Comparison of ENCODE assay signal across 12 mouse cellular contexts in the genomic region with DNA sequence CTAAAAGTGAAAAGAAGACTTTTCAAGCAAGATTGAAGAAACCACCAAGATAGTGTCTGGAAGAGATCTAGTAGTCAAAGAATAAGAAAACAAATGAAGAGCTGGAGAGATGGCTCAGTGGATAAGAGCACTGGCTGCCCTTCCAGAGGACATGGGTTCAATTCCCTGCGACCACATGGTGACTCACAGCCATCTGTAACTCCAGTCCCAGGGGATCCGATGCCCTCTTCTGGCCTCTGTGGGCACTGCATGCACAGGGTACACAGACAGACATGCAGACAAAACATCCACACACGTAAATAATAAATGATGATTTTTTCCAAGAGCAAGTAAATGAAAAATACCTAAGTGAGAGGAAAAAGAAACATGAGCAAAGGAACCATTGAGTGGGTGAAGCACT. TPM values are rescaled to one million over a fixed set of nuclear protein-coding genes. Genes with fewer than 3 reads are reported as not detected.
DNase-seq lines count a peak whose midpoint lies in the region; ATAC-seq and TF ChIP-seq lines count a peak whose summit lies in the region.
"Had no signal": no experiment of that assay in that cellular context is flagged by ENCODE, and none has a peak within 500 bp of the region (broad histone marks: within the 10 kb centered on the region; RNA-seq: fewer than 3 reads in every experiment).

No protein-coding gene starts in this region.

- TF ChIP-seq POLR2A in brain, embryonic 14.5 days (IDR thresholded peaks at IDR 0.05; ENCODE audit: borderline replicate concordance, extremely low read depth, insufficient read depth, insufficient read length, poor library complexity, severe bottlenecking), result no peak

- no peak for ATAC-seq in heart, postnatal 0 days (ENCODE audit: insufficient read depth, low read depth)
- ATAC-seq in heart, embryonic 12.5 days (ENCODE audit: insufficient number of reproducible peaks, low FRiP score), result no peak
- ATAC-seq in liver, postnatal 0 days, result no peak
- ATAC-seq in liver, embryonic 11.5 days (replicated peaks; ENCODE audit: low FRiP score), result no peak
- ATAC-seq: inflammation-experienced regulatory T-cells, adult 6 months had no signal

- H3K4me3 ChIP-seq in heart, postnatal 0 days (ENCODE audit: low read depth, low read length), result no peak overlapping the region
- H3K4me3 ChIP-seq in heart, embryonic 12.5 days, result no peak overlapping the region
- H3K4me3 ChIP-seq in liver, postnatal 0 days (ENCODE audit: low read depth, low read length), result no peak overlapping the region
- H3K4me3 ChIP-seq in liver, embryonic 11.5 days (ENCODE audit: low read depth, low read length), result no peak overlapping the region
- H3K4me3 ChIP-seq: forebrain, embryonic 12.5 days had no signal

- no peaks in the 10 kb centered on the region for H3K4me1 ChIP-seq in heart, postnatal 0 days (ENCODE audit: control insufficient read depth, insufficient read depth)
- no peaks in the 10 kb centered on the region for H3K4me1 ChIP-seq in heart, embryonic 12.5 days (replicated peaks)
- H3K4me1 ChIP-seq in liver, postnatal 0 days (ENCODE audit: insufficient read depth), result no peaks in the 10 kb centered on the region
- no peaks in the 10 kb centered on the region for H3K4me1 ChIP-seq in liver, embryonic 11.5 days (replicated peaks; ENCODE audit: control insufficient read depth, insufficient read depth, low read length)
- H3K4me1 ChIP-seq: forebrain, embryonic 12.5 days had no signal

- no peaks in the 10 kb centered on the region for H3K9me3 ChIP-seq in heart, postnatal 0 days (replicated peaks; ENCODE audit: control insufficient read depth, low read length)
- no peaks in the 10 kb centered on the region for H3K9me3 ChIP-seq in heart, embryonic 12.5 days (replicated peaks)
- H3K9me3 ChIP-seq in liver, postnatal 0 days (ENCODE audit: low read length), result no peaks in the 10 kb centered on the region
- no peaks in the 10 kb centered on the region for H3K9me3 ChIP-seq in liver, embryonic 11.5 days (ENCODE audit: control insufficient read depth, low read length)
- H3K9me3 ChIP-seq: forebrain, embryonic 12.5 days had no signal

- no peaks in the 10 kb centered on the region for H3K27me3 ChIP-seq in heart, postnatal 0 days (ENCODE audit: control insufficient read depth, insufficient read depth, low read length)
- no peaks in the 10 kb centered on the region for H3K27me3 ChIP-seq in heart, embryonic 12.5 days (replicated peaks)
- H3K27me3 ChIP-seq in liver, postnatal 0 days (ENCODE audit: insufficient read depth, low read length), result no peaks in the 10 kb centered on the region
- no peaks in the 10 kb centered on the region for H3K27me3 ChIP-seq in liver, embryonic 11.5 days (replicated peaks; ENCODE audit: control insufficient read depth, insufficient read depth, low read length)
- H3K27me3 ChIP-seq: forebrain, embryonic 12.5 days had no signal

- peak; percentile 15; the same call in 1 of the 2 replicates for TF ChIP-seq CTCF in heart, postnatal 0 days (IDR thresholded peaks at IDR 0.05; ENCODE audit: low read depth)
- TF ChIP-seq CTCF in liver, postnatal 0 days (IDR thresholded peaks at IDR 0.05; ENCODE audit: low read depth), result peak; percentile 18; the same call in 1 of the 2 replicates
- TF ChIP-seq CTCF in brain, embryonic 14.5 days (IDR thresholded peaks at IDR 0.05; ENCODE audit: borderline replicate concordance, extremely low read depth, insufficient read depth, insufficient read length), result peak; percentile 29; the same call in 1 of the 2 replicates

- no peaks in the 10 kb centered on the region for H3K36me3 ChIP-seq in heart, postnatal 0 days (replicated peaks; ENCODE audit: control insufficient read depth, insufficient read depth, low read length)
- no peaks in the 10 kb centered on the region for H3K36me3 ChIP-seq in heart, embryonic 12.5 days
- no peaks in the 10 kb centered on the region for H3K36me3 ChIP-seq in liver, postnatal 0 days (replicated peaks; ENCODE audit: insufficient read depth, low read length)
- no peaks in the 10 kb centered on the region for H3K36me3 ChIP-seq in liver, embryonic 11.5 days (ENCODE audit: control insufficient read depth, insufficient read depth, low read length)
- H3K36me3 ChIP-seq: forebrain, embryonic 12.5 days had no signal

- no peak for DNase-seq in heart, postnatal 0 days (ENCODE audit: low spot score)
- DNase-seq in liver, postnatal 0 days, result no peak
- DNase-seq in liver, embryonic 11.5 days (ENCODE audit: low spot score), result no peak
- peak; percentile 54 for DNase-seq in ES-CJ7 (ENCODE audit: low read depth, low spot score)
- DNase-seq in brain, embryonic 14.5 days (ENCODE audit: low read depth), result no peak
- no peak for DNase-seq in right cerebral cortex, postnatal 14 days
- DNase-seq: cerebellum, adult 9-11 months; gastrocnemius, postnatal 25 days had no signal

- no peak overlapping the region for H3K9ac ChIP-seq in heart, postnatal 0 days (replicated peaks; ENCODE audit: low read depth, low read length)
- H3K9ac ChIP-seq in heart, embryonic 12.5 days, result no peak overlapping the region
- no peak overlapping the region for H3K9ac ChIP-seq in liver, postnatal 0 days (replicated peaks)
- no peak overlapping the region for H3K9ac ChIP-seq in liver, embryonic 11.5 days (ENCODE audit: low read depth, low read length)
- H3K9ac ChIP-seq: forebrain, embryonic 12.5 days had no signal

- no peak for TF ChIP-seq EP300 in heart, postnatal 0 days (IDR thresholded peaks at IDR 0.05; ENCODE audit: low read depth)
- TF ChIP-seq EP300 in liver, postnatal 0 days (IDR thresholded peaks at IDR 0.05; ENCODE audit: low read depth), result no peak

- 77% methylated on average over 3 of the region's 3 CpGs for WGBS in heart, postnatal 0 days
- 69% methylated on average over 3 of the region's 3 CpGs for WGBS in heart, embryonic 12.5 days
- 77% methylated on average over 3 of the region's 3 CpGs for WGBS in liver, postnatal 0 days (ENCODE audit: insufficient replicate concordance)
- 63% methylated on average over 3 of the region's 3 CpGs for WGBS in liver, embryonic 11.5 days

- H3K27ac ChIP-seq in heart, postnatal 0 days (ENCODE audit: low read depth), result no peak overlapping the region
- H3K27ac ChIP-seq in heart, embryonic 12.5 days (ENCODE audit: poor library complexity, severe bottlenecking), result no peak overlapping the region
- no peak overlapping the region for H3K27ac ChIP-seq in liver, postnatal 0 days (ENCODE audit: low read depth)
- no peak overlapping the region for H3K27ac ChIP-seq in liver, embryonic 11.5 days (ENCODE audit: low read depth, low read length)
- H3K27ac ChIP-seq: forebrain, embryonic 12.5 days had no signal

- no peak overlapping the region for H3K4me2 ChIP-seq in heart, postnatal 0 days (ENCODE audit: low read depth, low read length)
- H3K4me2 ChIP-seq in heart, embryonic 12.5 days, result no peak overlapping the region
- H3K4me2 ChIP-seq in liver, postnatal 0 days (ENCODE audit: low read depth, low read length), result no peak overlapping the region
- no peak overlapping the region for H3K4me2 ChIP-seq in liver, embryonic 11.5 days
- H3K4me2 ChIP-seq: forebrain, embryonic 12.5 days had no signal

RNA-seq across cellular contexts. Expression of gene Ephb1, which starts 14.6 kb away (rescaled TPM):
- total RNA-seq in heart, postnatal 0 days (2014; rRNA removed; ENCODE audit: low replicate concordance), result 2.1 and 2.5 TPM in 2 replicates
- 0.96 TPM in 2 replicates for polyA plus RNA-seq in heart, postnatal 0 days (2015; fragmentation: Nextera tagmentation; extraction: Ambion mirVana)
- 0.33 and 0.66 TPM in 2 replicates for polyA plus RNA-seq in heart, embryonic 12.5 days (2016; fragmentation: Nextera tagmentation; extraction: Ambion mirVana)
- polyA plus RNA-seq in liver, postnatal 0 days (2015; fragmentation: Nextera tagmentation; extraction: Ambion mirVana), result 0.24 and 0.28 TPM in 2 replicates
- 0.69 and 0.70 TPM in 2 replicates for polyA plus RNA-seq in liver, embryonic 11.5 days (2014; fragmentation: Nextera tagmentation; extraction: Ambion mirVana)
- polyA plus RNA-seq in brain, embryonic 14.5 days (2012; rRNA removed), result 45.8 and 85.2 TPM in 2 replicates
- total RNA-seq: megakaryocyte, adult 5-6 weeks had no signal
- polyA plus RNA-seq: inflammation-experienced regulatory T-cells, adult 6 months had no signal

Comparison
In these comparisons a context has a peak if more than half of its experiments do, and no peak if none do; other contexts are left out.
1. RNA of gene Ephb1, which starts 14.6 kb away (polyA plus RNA-seq): 45.8 to 85.2 TPM in brain, embryonic 14.5 days; 0.96 TPM in heart, postnatal 0 days, 0.69 to 0.70 TPM in liver, embryonic 11.5 days, 0.33 to 0.66 TPM in heart, embryonic 12.5 days and 0.24 to 0.28 TPM in liver, postnatal 0 days; every median in the first group is over 10 times any median in the second.
2. Peak in every context shown above with its lines, with median percentiles within 50 percentile points of each other: CTCF ChIP-seq.